Mouse (Mus musculus): ENCODE measurements at regions not wholly inside any gene's neighbourhood (a gene's known extent, or its start where the extent isn't known, plus 50 kb on each side); places are given as distances from the start of the nearest gene placed in this dataset.

DNA sequence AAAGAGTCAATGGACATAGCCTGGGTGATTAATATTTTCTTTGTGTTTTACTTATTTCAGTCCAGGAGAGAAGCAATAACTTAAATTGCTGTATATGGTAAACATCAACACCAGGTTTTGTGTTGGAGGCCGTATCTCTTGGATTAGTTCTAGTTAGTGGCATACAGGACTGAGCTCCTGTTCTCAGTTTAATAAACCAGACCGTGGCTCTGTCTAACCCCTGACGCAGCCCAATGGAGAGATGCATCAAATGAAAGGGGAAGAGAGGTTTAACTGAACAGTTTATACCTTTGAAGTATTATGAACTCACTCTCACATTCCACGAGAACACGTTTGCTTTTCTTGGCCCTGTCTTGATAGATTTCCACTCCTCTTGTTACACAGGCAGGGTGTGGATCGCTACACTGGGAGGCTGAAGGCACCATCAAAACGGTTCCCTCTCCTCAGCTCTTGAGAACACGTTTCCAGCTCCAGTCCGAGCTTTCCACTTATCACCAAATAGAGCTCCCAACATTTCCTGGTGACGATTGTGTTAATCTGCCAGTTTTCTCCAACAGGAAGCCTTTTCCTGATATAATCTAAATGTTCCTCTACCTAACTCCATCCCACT lies 54.0 kb upstream of the Cerkl start:
- no peak for DNase-seq (ENCODE audit: low read depth)

DNA sequence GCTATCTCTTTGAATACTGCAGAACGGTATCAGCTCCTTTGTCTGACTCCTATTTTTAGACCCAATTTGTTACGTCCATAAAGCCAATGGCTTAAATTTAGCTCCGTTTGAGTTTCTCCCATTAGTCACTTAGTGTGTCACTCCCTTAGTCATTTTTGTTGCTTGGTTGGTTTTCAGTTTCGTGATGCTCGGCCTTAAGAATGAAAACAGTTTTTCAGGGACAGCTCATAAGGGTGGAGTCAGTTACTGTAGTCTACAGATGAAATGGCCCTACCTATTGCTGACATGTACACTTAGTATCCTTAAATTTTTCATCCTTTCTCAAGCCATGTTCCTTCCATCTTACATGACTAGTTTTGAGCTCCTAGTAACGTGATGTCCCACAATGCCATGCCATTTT lies 54.5 kb upstream of the Cerkl start:
- DNase-seq (ENCODE audit: low read depth) = no peak

- DNase-seq (ENCODE audit: low read depth) = peak; percentile 65
These were observed 55.2 kb upstream of the Cerkl start for GRCm38 (mm10) chr2:79511676-79512323.

GRCm38 (mm10) chr2:79512374-79512773 lies 55.8 kb upstream of the Cerkl start:
- no peak for DNase-seq (ENCODE audit: low read depth)

GRCm38 (mm10) chr2:79513726-79514125 lies 57.1 kb upstream of the Cerkl start:
- no peak for DNase-seq (ENCODE audit: low read depth)

DNA sequence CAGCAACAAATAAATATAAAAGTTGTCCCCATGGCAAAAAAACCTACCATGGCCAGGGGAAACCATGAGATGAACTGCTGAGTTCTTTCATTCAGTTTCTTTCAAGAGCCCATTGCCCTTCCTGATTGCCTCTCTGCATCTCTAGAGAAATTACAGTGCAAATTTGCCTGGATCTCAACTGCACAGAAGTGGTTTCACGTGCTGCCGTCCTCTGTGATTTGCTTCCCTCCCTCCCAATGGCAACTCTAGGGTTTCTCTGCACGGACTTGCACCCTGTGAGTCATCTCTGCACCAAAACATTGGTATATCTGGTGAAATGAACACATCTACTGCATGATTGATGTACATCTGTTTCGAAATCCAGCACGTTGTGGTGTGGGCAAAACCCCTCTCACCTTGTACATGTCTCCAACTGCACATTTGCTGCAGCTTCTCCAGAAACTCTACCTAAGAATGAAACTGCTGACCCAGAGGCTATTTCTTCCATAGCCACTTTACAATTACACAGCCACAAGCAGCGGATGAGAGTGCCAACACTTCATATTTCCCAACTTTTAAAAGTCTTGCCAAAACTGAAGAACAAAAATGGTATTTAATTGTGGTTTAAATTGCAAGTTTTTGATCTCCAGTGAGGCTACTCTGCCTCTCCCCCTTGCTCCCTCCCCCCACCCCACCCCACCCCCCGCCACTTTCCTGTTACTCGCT lies 61.6 kb upstream of the Cerkl start:
- no peak for DNase-seq (ENCODE audit: low read depth)

GRCm38 (mm10) chr2:79519799-79520449 lies 63.3 kb upstream of the Cerkl start:
- DNase-seq (ENCODE audit: low read depth) = no peak

- DNase-seq (ENCODE audit: low read depth) = no peak
These were observed 66.9 kb upstream of the Cerkl start for GRCm38 (mm10) chr2:79523441-79523840.

- DNase-seq (ENCODE audit: low read depth) = no peak
These were observed 70.9 kb upstream of the Cerkl start for GRCm38 (mm10) chr2:79527529-79527928.

DNA sequence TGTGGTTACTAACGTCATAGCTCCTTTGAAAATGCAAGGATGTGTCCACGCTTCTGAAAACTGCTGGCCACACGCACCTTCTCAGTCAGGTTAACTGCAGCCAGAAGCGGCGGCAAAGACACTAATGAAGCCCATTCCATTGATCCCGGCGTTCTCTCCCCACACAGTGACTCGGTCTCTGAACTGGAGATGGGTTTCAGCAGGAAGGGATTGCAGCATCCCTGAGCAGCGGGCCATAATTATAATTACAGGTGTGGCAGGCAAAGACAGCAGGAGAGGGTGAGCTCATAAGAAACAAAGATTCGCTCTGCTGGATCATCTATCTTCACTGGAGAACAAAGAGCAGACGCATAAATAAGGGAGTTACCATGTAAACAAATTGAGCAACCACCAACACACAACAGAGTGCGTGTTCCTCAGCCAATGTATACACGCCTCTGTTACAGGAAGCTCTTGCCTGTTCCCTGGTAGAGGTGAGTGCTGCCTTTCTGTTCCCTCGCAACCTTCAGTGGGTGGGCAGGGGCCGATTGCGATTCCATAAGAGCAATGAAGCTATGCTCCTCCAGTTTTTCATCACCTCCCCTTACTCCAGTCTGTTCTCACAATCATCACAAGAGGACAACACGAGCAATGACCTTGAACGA lies 71.9 kb upstream of the Cerkl start:
- DNase-seq (ENCODE audit: low read depth) = no peak

GRCm38 (mm10) chr2:79529185-79529584 lies 72.6 kb upstream of the Cerkl start:
- no peak for DNase-seq (ENCODE audit: low read depth)

GRCm38 (mm10) chr2:79532610-79533160 lies 76.1 kb upstream of the Cerkl start:
- no peak for DNase-seq (ENCODE audit: low read depth)

DNA sequence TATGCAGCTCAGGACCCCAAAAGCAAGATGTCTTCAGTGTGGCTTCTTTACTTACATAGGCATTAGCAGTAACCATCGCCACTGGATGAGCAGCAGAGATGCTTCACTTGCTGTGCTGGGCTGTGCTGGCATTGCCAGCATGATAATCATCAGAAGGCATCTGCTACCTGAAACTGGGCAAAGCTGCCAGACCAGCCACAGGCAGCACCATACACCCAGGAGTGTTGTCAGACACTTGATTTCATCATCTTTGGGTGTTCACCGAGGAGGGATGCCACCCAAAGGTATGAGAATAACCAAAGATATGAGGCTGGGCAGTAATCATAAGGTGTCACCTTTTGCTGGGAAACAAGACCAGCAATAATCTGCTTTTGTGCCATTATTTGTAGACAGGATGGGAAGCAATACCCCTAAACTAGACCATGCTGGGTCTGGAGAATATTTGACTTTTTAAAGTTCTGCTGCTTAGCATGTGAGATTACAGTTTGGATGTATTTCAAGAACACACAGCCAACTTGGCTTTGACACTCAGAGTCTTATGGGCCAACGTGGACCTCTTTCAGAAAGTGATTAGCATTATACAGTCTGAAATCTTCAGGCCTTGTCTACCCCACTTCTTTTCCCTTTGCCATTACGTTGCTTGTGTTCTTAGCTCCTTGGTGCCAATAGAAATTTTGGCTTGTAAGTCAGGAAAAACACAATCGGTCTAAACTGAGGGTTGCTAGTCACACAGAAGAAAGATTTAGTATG lies 80.7 kb upstream of the Cerkl start:
- DNase-seq (ENCODE audit: low read depth) = no peak

DNA sequence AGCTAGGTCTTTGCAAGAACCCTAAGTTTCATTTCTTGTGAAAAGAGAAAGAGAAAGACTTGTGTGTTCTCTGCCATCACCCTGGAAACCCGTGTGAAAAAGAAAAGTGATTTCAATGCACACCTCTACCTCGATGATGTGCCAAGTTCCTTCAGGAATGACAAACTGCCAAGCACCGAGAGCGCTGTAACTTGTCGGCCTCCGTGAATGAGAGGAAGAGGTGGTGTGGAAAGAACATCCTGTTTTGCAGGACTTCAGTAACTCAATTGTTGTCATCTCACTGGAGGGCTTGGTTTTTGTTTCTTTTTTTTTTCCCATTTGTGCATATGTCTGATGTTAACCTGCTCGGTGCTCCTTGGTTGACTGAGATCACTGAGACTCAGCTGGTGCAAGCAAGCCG lies 83.8 kb upstream of the Cerkl start:
- no peak for DNase-seq (ENCODE audit: low read depth)

DNA sequence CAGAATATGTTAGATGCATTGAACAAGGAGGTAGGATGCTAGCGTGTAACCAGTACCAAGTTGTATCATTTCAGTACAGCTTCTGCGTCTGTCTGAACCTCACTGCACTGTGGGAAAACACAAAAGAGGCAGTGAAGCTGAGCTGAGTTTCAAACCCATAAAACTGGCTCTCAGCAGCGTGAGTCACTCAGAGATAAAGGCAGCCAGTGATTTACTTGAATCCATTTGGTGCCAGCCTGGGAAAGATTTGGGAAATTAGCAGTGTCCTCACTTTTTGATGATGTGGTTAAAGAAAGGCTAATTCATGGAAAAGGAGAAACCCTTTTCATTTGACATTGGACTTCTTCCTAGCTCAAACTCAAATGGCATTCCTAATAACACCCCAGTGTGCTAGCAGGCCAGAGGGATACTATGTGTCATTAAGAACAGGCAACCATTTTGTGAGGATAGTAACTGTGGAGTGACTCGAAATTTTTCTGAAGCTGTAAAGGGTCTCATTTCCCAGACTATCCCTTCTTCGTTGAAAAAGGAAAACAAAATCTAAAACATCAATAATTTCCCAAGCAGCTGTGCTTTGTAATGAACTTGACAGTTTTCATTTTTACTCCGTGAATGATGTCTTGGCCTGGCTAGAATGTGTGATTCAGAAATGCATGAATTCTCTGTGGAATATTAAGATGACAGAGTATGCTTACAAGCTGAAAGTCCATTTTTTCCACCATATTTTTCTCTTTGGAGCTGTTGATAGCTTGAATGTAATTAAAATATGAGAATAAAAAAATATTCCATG lies 85.8 kb upstream of the Cerkl start:
- DNase-seq (ENCODE audit: low read depth) = no peak

DNA sequence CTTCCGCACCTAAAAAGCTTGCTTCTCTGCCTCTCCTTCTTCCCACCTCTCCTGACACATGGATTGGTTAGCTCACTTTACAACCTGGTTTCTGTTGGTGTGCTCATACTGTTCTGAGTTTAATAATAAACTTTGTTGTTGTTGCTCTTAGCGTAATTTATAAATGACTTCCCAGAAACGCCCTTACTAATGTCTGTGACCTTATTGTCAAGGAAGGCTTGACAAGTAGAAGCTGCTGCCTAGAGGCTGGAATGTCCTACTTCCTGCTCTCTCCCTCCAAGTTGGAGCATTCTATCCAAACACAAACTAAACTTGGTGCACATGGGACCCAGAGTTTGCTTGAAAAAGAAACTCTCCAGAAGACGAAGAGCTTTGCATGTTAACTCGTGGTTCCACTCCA lies 86.9 kb upstream of the Cerkl start:
- DNase-seq (ENCODE audit: low read depth) = no peak

DNA sequence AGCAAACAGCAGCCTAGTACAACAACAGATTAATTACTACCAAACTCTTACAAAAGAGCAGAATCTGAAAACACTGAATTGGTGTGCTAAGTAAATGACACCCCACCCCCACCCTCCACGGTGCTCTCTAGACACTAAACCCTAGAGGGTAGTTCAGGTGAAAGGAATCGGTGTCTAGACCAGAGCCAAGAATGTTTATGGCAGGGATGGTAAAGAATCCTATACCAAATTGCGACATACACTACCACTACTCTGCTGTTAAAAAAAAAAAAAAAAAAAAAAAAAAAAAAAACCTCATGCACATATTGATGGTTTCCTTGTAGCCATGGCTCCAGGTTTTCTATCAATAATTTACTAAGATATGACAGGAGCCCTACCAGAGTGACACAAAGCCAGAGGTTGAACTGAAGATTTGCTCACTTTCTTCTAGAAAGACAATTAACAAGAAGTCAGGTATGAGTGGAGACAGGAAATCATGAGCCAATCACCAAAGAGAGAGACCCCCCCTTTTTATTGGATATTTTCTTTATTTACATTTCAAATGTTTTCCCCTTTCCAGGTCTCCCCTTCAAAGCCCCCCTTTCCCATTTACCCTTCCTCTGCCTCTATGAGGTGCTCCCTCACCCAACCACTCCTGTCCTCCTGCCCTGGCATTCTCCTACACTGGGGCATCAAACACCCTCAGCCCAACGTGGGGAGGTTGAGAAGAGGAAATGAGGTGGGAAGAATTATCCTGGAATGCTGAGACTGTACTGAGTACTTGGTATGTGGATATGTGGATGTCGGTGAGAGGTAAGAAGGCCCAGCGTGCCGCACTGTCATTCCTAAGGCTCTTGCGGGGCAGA lies 87.6 kb upstream of the Cerkl start:
- no peak for DNase-seq (ENCODE audit: low read depth)

DNA sequence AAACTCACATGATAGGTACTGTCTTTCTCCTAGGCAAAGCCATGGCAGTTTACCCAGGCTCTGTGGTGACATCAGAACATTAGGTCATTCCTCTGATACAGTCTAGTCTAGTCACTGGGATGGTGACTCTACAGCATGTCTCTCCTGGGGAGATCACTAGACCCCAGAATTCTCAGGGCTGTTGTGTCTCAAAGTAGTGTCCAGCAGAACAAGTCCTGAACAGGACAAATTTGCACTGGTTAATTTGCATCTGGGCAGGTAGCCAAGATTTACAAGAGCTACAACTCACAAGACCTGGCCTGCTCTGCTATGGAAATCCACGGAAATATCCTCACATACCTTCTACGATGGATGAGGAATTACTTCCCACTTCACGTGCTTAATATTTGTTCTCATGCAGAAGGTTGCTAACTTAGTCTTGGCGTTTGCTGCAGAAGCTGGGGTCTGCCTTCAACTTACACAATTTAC lies 88.2 kb upstream of the Cerkl start:
- DNase-seq (ENCODE audit: low read depth) = no peak

DNA sequence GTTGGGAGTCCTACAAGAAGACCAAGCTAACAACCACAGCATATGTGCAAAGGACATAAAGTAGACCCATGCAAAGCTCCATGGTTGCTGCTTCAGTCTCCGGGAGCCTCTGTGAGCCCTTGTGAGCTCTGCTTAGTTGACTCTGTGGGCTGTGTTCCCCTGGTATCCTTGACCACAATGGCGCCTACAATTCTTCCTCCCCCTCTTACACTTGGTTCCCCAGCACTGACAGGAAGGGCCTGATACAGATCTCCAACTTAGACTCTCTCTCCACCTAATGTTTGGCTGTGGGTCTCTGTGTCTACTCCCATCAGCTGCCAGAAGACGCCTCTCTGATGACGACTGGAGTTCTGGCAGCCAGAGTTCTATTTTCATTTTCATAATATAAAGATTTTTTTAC lies 88.9 kb upstream of the Itprid2 start:
- DNase-seq (ENCODE audit: low read depth) = no peak

- no peak for DNase-seq (ENCODE audit: low read depth)
These were observed 87.9 kb upstream of the Itprid2 start for GRCm38 (mm10) chr2:79547284-79547683.

Measured in c-Kit-positive CD71-negative TER-119-negative erythroid progenitor cells, embryonic 14.5 days (primary cell).